Mouse (Mus musculus): ENCODE results near the gene Tmem80. TPM values are rescaled to one million over a fixed set of nuclear protein-coding genes. Genes with fewer than 3 reads are reported as not detected.

The Tmem80 gene
- total RNA-seq, 1 experiment from 2014 or later = 22.9 TPM

GRCm38 (mm10) chr7:141361510-141361909 lies 34.0 kb downstream of the Tmem80 start:
- no peak for DNase-seq

DNA sequence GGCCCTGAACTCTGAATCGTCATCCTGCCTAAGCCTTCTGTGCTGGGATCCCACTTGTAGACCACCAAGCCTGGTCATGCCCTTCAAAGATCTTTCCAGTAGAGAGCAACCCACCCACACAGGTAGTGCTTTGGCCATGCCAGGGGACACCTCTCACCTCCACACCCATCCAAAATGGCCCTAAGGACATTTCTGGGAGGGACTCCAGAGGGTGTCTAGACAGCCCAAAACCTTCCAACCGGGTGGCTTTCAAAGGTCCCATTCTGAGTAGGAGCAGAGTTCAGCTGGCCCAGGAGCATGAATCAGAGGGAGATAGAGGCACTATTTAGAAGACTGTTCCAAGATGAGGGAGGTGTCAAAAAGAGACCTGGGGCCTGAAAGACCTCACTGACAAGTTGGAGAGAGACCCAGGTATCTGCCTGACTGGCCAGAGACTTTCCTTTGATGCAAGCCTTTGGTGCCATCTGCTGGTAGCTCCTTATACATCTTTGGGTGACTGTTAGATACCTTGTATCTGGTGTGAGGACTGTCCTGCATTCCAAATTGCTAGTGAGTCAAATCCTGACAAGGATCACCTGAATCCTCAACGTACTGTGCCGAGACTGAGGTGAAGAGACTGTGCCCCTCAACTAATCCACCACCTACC lies 35.7 kb downstream of the Tmem80 start:
- peak; percentile 82 for DNase-seq

DNA sequence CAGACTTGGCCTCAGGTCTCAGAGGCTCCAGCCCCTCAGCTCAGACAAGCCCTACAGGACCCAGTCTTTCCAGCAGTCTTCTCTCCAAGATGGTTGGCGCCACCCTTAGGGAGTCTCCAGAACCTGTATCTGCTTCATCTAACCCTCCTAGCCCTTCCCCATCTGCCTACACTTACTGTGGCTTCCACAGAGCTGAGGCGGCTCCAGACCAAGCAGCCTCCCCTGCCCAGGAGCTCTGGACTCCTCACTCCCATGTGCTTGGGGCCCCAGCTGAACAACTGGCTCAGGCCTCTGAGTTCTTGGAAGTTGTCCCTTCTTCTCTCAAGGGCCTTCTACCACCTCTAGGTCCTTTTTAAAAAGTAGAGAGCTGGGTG lies 36.2 kb downstream of the Tmem80 start:
- DNase-seq = no peak

DNA sequence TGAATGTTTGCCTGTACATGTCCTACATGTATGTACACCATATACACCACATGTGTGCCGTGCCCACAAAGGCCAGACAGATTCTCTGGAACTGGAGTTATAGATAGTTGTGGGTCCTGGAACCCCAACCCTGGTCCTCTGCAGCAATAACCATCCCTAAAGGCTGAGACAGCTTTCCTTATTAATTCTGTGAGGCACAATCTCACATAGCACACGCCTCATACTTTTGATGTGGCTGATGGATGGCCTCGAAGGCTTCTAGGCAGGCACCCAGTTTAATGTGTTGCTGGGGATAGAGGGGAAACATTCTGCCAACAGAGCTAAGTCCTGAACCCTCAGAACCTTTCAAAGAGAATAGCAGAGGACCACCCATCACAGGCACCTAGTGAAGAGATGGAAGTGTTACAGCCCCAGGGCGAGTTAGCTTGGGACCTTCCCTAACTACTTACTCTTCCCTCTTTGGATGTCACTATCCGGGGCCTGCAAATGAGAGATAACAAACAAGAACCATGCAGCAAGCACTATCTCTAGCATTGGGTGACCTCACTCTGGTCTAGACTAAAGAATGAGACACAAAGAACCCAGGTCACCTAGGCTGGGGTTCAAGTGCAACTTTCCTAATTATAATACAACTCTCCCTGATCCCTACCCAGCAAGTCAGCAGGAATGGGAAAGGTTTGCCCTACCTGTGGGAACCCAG lies 37.0 kb downstream of the Tmem80 start:
- DNase-seq = no peak

DNA sequence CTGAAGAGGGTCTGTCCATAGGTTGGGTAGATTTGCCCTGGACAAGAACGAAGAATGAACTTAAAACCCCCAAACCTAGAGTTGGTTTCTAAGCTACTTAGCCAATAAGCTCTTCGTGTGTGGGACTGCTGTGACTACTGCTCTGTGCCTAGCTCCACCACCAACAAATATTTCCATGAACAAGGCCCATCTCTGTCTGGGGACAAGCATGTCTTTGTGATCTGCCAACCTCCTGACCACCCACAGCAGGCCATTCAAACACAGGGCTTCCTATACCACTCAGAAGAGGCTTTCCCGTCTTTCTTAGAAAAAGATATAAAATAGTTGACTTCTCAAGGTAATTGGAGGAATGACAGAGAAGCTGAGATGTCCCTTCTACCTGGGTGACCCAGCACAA lies 37.5 kb downstream of the Tmem80 start:
- no peak for DNase-seq

GRCm38 (mm10) chr7:141367358-141367757 lies 39.8 kb downstream of the Tmem80 start:
- no peak for DNase-seq

DNA sequence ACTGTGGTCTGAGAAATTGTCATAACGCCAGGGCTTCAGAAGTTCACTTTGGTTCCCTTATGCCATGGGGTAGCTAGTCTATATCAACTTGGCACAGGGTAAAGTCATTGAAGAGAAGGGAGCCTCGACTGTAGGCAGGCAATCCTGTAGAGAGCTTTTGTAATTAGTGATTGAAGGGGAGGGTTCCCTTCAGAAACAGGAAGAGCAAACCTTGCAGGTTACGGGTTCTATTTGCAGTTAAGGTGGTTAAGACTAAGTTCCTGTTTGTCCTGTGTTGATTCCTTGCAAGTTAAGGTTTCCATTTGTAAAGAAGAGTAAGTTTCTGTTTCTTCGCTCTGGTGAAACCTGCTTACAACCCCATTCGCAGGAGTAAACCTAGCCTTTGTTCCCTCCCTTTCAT lies 42.4 kb downstream of the Tmem80 start:
- DNase-seq = no peak

- DNase-seq = peak; percentile 65
Measured at GRCm38 (mm10) chr7:141371942-141372595, 44.5 kb downstream of the Tmem80 start.

DNA sequence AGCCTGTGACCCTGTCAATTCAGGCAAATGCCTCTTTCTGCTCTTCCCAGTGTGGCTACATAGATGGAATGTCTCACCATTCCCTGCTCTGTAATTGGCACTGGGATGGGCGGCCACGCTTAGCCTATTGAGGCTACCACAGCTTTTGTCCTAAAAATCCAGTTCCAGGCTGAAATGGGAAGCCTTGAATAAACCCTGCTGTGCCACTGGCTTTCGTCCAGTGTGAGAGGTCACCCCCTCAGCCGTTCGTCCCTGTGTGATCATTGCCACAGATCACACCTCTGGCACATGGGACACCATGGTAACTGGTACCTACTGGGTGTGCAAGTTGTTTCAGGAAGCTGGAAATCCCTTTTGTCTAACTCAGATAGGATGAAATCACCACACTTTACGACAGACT lies 46.1 kb downstream of the Tmem80 start:
- peak; percentile 69 for DNase-seq

DNA sequence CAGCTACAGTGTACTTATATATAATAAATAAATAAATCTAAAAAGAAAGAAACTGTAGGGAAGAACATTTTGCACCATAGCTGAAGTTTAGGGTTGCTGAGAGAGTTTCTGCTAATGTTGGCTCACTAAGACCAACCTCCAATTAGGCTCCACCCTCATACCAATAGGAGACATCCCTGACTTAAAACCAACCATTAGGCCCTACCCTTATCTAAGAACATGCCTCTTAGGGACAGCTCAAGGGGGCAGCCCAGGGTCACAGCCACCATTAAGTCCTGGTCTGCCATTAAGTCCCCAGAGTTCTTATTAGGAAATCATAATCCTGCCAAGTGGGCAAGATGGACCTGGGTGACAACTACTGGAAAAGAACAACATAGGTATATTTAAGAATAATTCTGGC lies 46.9 kb downstream of the Tmem80 start:
- no peak for DNase-seq

GRCm38 (mm10) chr7:141379584-141379983 lies 52.0 kb downstream of the Tmem80 start:
- DNase-seq = no peak

DNA sequence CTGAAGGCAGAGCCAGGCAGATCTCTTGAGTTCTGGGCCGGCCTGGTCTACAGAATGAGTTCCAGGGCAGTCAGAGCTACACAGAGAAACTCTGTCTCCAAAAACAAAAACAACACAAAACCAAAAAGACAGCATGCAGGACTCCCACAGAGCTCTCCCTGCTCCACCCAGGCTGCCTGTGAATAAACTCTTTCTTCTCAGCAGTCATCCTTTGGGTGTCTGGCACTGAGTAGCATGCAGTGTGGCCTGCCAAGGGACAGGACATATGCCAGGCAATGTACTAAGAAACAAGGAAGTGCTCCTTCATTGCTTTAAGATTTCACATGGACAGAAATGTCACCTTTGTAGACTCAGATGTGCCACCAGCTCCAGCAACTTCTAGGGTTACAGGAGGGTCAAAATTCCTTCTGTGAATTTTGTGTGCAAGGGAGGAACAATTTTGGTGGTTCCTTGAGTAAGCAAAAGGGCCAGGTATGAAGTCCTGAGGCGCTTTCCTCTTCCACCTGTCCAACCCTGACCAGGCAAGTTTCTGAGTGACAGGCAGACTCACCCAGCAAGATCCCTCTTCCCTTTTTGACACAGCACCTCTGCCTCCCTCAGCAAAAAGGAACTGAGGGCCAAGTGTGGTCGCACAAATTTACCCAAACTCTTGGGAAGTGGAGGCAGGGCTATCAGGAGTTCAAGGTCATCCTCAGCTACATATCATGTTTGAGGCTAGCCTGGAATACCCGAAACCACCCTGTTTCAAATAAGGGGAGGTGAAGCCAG lies 53.7 kb downstream of the Tmem80 start:
- peak; percentile 52 for DNase-seq

Other genes with a start within 250 kb of the Tmem80 start
- gene Pkp3, start 249.5 kb upstream of the Tmem80 start, total RNA-seq (2021) = 0.96 and 3.5 TPM in 2 replicates
- gene Sigirr, start 227.2 kb upstream of the Tmem80 start, total RNA-seq (2021) = 7.5 and 10.0 TPM in 2 replicates
- gene Ano9, start 209.9 kb upstream of the Tmem80 start, total RNA-seq (2021) = 0.22 and 0.38 TPM in 2 replicates
- 46.2 and 49.6 TPM in 2 replicates for gene Ptdss2, start 205.4 kb upstream of the Tmem80 start, total RNA-seq (2021)
- gene Rnh1, start 154.9 kb upstream of the Tmem80 start, total RNA-seq (2021) = 186 and 200 TPM in 2 replicates
- 81.7 and 83.6 TPM in 2 replicates for gene Hras, start 133.7 kb upstream of the Tmem80 start, total RNA-seq (2021)
- gene Lrrc56, start 133.6 kb upstream of the Tmem80 start, total RNA-seq (2021) = 7.6 and 9.6 TPM in 2 replicates
- 0.26 and 0.34 TPM in 2 replicates for gene Lmntd2, start 113.7 kb upstream of the Tmem80 start, total RNA-seq (2021)
- gene Rassf7, start 111.9 kb upstream of the Tmem80 start, total RNA-seq (2021) = 4.9 and 5.2 TPM in 2 replicates
- gene Phrf1, start 99.0 kb upstream of the Tmem80 start, total RNA-seq (2021) = 78.2 and 80.2 TPM in 2 replicates
- 5.2 and 7.7 TPM in 2 replicates for gene Irf7, start 61.3 kb upstream of the Tmem80 start, total RNA-seq (2021)
- 8.0 and 10.6 TPM in 2 replicates for gene Cdhr5, start 51.0 kb upstream of the Tmem80 start, total RNA-seq (2021)
- gene Sct, start 48.6 kb upstream of the Tmem80 start, total RNA-seq (2021) = 2.3 and 3.2 TPM in 2 replicates
- 1.1 and 2.3 TPM in 2 replicates for gene Drd4, start 35.7 kb upstream of the Tmem80 start, total RNA-seq (2021)
- gene Deaf1, start within 50 bp of the Tmem80 start, total RNA-seq (2021) = 32.5 and 41.2 TPM in 2 replicates
- 5.1 and 5.5 TPM in 2 replicates for gene Eps8l2, start 11.1 kb downstream of the Tmem80 start, total RNA-seq (2021)
- gene Taldo1, start 64.5 kb downstream of the Tmem80 start, total RNA-seq (2021) = 479 and 481 TPM in 2 replicates
- gene Gatd1, start 86.4 kb downstream of the Tmem80 start, total RNA-seq (2021) = 22.5 and 36.2 TPM in 2 replicates
- gene Cend1, start 101.8 kb downstream of the Tmem80 start, total RNA-seq (2021) = 1.0 and 3.6 TPM in 2 replicates
- gene Slc25a22, start 110.2 kb downstream of the Tmem80 start, total RNA-seq (2021) = 87.0 and 91.0 TPM in 2 replicates
- gene Pidd1, start 116.3 kb downstream of the Tmem80 start, total RNA-seq (2021) = 3.5 and 5.9 TPM in 2 replicates
- gene Rplp2, start 119.6 kb downstream of the Tmem80 start, total RNA-seq (2021) = 908 and 1,128 TPM in 2 replicates
- 1,289 and 1,648 TPM in 2 replicates for gene Pnpla2, start 127.5 kb downstream of the Tmem80 start, total RNA-seq (2021)
- 14.2 and 23.2 TPM in 2 replicates for gene Cracr2b, start 133.4 kb downstream of the Tmem80 start, total RNA-seq (2021)
- gene Cd151, start 139.7 kb downstream of the Tmem80 start, total RNA-seq (2021) = 199 and 204 TPM in 2 replicates
- gene Polr2l, start 147.4 kb downstream of the Tmem80 start, total RNA-seq (2021) = 74.5 TPM in 2 replicates
- 49.4 and 58.4 TPM in 2 replicates for gene Tspan4, start 147.5 kb downstream of the Tmem80 start, total RNA-seq (2021)
- 46.5 and 49.7 TPM in 2 replicates for gene Chid1, start 212.1 kb downstream of the Tmem80 start, total RNA-seq (2021)
- gene Ap2a2, start 234.4 kb downstream of the Tmem80 start, total RNA-seq (2021) = 61.0 and 64.0 TPM in 2 replicates

All from adrenal gland, postnatal 14 days (tissue).